Mouse (Mus musculus) liver, embryonic 15.5 days (tissue): ENCODE results near the gene Zfp113. TPM values are rescaled to one million over a fixed set of nuclear protein-coding genes. Genes with fewer than 3 reads are reported as not detected.
"Not testable (repeated sequence)": the region's sequence is repeated elsewhere in the genome, so short reads cannot be mapped to it uniquely, and the experiment has no call there.

Experiments
- ATAC-seq: fragments of 200-750 bp; cut with Nextera tagmentation; 2 replicates; pipeline ENCODE4 v1.8.0; 2017; ENCODE audit warnings: moderate number of reproducible peaks, mild to moderate bottlenecking, moderate library complexity; ENCODE audit not compliant: insufficient read depth
- H3K27ac ChIP-seq: fragments of 300-500 bp; sonication (generic); replicated peaks from 2 replicates; pipeline ENCODE4 v1.5.1; 2015; ENCODE audit warnings: mild to moderate bottlenecking, inconsistent platforms
- H3K27me3 ChIP-seq: fragments of 300-500 bp; sonication (generic); 2 replicates; pipeline ENCODE4 v1.6.1; 2015; ENCODE audit warnings: mild to moderate bottlenecking, inconsistent platforms
- H3K36me3 ChIP-seq: fragments of 300-500 bp; sonication (generic); replicated peaks from 2 replicates; pipeline ENCODE4 v1.6.1; 2015; ENCODE audit warnings: moderate library complexity, mild to moderate bottlenecking, inconsistent platforms
- H3K4me1 ChIP-seq: fragments of 300-500 bp; sonication (generic); replicated peaks from 2 replicates; pipeline ENCODE4 v1.6.1; 2015; ENCODE audit warnings: inconsistent platforms
- H3K4me2 ChIP-seq: fragments of 300-500 bp; sonication (generic); 2 replicates; pipeline ENCODE4 v1.6.1; 2015; ENCODE audit warnings: moderate library complexity, mild to moderate bottlenecking, inconsistent platforms
- H3K4me3 ChIP-seq: fragments of 300-500 bp; sonication (generic); replicated peaks from 2 replicates; pipeline ENCODE4 v1.5.1; 2015; ENCODE audit warnings: mild to moderate bottlenecking, inconsistent platforms
- H3K9ac ChIP-seq: fragments of 300-500 bp; sonication (generic); 2 replicates; pipeline ENCODE4 v1.6.1; 2015; ENCODE audit warnings: moderate library complexity, mild to moderate bottlenecking, inconsistent platforms
- H3K9me3 ChIP-seq: fragments of 300-500 bp; sonication (generic); replicated peaks from 2 replicates; pipeline ENCODE4 v1.6.1; 2016; ENCODE audit warnings: inconsistent platforms
- WGBS: fragments of 180-500 bp; shearing (Covaris S2); methylation state at CpG from one replicate; pipeline ENCODE4 v1.1.7; 2015; ENCODE audit warnings: mixed read lengths; ENCODE audit not compliant: insufficient replicate concordance; 5-methylcytosine and 5-hydroxymethylcytosine counted together
- polyA plus RNA-seq: library from polyadenylated mRNA; unstranded; fragments of >200 nt; fragmentation: Nextera tagmentation; extraction: Ambion mirVana; gene quantifications from 2 replicates; pipeline ENCODE4 v1.2.1, GENCODE M21; 2015

Zfp113 gene
- polyA plus RNA-seq, 1 experiment from 2014 or later = 5.1 TPM

DNA sequence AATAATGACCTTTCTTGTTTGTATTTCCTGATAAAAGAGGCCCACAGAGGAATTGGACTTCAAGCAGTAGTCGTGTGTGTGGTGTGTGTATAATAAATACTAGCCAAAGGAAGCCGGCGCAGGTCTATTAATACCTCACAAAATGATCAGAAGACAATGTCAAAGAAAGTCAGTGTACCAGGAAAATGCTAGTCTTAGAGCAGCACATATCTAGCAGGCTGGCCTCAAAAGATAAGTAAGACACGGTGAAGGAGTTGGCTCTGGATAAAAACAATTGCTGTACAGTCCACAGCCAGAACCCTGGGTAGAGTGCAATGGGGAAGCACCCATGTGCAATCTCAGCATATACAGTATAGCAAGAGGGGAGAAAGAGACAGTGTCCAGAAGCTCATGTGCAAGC lies 18.3 kb downstream of the Zfp113 start:
- WGBS = 14% methylated on average over 4 of the region's 4 CpGs
- H3K4me1 ChIP-seq = peaks cover 18% of the 10 kb centered on the region
- no peak overlapping the region for H3K4me3 ChIP-seq
- H3K9me3 ChIP-seq = no peaks in the 10 kb centered on the region
- peak; percentile 72 for ATAC-seq
- H3K9ac ChIP-seq = no peak overlapping the region
- no peaks in the 10 kb centered on the region for H3K27me3 ChIP-seq
- H3K36me3 ChIP-seq = peaks cover 31% of the 10 kb centered on the region
- H3K27ac ChIP-seq = no peak overlapping the region
- no peak overlapping the region for H3K4me2 ChIP-seq

DNA sequence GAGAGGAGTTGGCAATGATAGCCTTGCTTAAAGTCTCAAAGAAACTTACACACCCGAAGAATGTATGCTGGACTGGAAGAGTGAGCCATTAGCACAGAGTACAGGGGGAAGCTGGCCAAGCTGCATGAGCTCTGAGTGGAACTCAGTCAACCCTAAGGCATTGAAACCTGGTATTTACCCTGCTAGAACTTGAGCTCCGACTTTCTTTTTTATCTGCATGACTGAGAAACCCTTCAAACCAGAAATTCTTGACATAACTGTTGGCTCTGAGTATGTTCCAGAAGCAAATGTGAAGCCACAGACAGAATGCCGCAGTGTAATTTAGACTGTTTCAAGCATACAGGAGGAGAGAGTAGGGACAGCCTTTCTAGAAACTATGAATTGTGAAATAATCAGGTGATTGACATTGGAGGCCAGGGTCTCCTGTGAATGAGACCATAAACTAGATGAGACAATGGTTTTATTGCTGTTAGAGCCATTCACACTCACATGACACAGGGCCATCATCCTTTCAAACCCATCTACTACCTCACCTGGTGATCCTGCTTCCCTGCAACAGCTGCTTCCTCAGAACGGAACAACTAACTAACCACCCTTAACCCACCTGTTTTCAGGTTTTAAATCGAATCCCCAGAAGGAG lies 23.0 kb downstream of the Zfp113 start:
- Histone ChIP-seq H3K27me3 (no peaks in the 10 kb centered on the region), H3K4me1 (peaks cover 10% of the 10 kb centered on the region), H3K4me2 (no peak overlapping the region), H3K9ac (no peak overlapping the region), H3K4me3 (no peak overlapping the region), H3K27ac (no peak overlapping the region), H3K36me3 (peaks cover 68% of the 10 kb centered on the region), H3K9me3 (no peaks in the 10 kb centered on the region)
- ATAC-seq = no peak
- 76% methylated on average over 5 of the region's 5 CpGs for WGBS

DNA sequence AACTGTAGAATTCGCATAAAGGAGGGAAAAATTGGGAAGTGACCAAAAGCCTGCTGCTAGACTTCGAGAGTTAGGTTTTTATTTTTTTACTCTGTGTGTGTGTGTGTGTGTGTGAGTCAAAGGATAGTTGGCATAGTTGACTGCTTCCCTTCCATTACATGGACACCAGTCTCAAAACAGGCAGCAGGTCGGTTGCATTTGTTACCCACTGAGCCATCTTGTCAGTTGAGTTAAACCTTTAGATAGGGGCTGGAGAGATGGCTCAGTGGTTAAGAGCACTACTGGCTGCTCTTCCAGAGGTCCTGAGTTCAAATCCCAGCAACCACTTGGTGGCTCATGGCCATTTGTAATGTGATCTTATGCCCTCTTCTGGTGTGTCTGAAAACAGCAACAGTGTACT lies 37.5 kb downstream of the Zfp113 start:
- Histone ChIP-seq H3K4me2 (peak overlapping the region; percentile 75), H3K4me3 (peak overlapping the region; percentile 85), H3K27ac (peak overlapping the region; percentile 95), H3K36me3 (peaks cover 22% of the 10 kb centered on the region), H3K9ac (peak overlapping the region; percentile 73; the same call in 1 of the 2 replicates), H3K4me1 (peaks cover 35% of the 10 kb centered on the region), H3K9me3 (no peaks in the 10 kb centered on the region), H3K27me3 (no peaks in the 10 kb centered on the region)
- no peak for ATAC-seq
- 49% methylated on average over 3 of the region's 3 CpGs for WGBS

DNA sequence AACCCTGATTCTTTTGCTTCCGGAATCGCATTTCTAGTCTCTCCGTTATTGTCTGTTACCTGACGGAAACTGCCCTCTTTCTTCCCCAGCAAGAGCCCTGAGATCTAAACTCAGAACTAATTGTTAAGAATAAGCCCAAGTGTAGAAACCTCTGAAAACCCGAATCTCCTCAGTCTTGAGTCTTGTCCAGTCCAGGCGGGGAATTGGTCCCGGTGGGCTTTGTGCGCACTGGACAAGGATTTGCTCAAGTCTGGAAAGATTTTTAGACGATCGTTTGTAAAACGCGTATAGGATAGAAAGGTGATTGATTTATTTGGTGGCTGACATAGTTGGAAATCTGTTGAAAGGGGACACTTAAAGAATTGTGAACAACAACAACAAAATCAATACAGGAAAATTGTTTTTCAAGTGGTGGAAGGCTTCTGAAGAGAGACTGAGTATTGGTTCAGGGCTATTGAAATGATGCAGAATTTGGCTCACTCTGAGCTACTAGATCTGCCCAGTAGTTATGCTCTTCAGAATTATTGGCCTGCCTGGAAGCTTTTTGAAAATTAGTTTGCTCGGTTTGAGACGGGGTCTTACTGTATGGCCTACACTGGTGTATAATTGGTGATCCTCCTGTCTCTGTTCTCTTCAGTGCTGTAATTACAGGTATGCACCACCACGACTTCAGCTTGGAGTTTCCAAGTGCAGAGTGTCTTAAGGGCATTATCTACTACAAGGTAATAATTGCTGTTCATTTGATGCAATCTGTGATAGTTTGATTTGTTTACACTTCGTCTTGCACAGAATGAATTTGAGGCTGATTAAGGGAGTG lies 38.1 kb downstream of the Zfp113 start:
- peaks cover 33% of the 10 kb centered on the region for H3K4me1 ChIP-seq
- H3K27me3 ChIP-seq = no peaks in the 10 kb centered on the region
- no peaks in the 10 kb centered on the region for H3K9me3 ChIP-seq
- H3K27ac ChIP-seq = peak overlapping the region; percentile 95
- H3K4me2 ChIP-seq = peak overlapping the region; percentile 75
- peak overlapping the region; percentile 73 for H3K9ac ChIP-seq
- WGBS = 4% methylated on average over 16 of the region's 16 CpGs
- peak overlapping the region; percentile 85 for H3K4me3 ChIP-seq
- peaks cover 19% of the 10 kb centered on the region for H3K36me3 ChIP-seq
- peak; percentile 44 for ATAC-seq

DNA sequence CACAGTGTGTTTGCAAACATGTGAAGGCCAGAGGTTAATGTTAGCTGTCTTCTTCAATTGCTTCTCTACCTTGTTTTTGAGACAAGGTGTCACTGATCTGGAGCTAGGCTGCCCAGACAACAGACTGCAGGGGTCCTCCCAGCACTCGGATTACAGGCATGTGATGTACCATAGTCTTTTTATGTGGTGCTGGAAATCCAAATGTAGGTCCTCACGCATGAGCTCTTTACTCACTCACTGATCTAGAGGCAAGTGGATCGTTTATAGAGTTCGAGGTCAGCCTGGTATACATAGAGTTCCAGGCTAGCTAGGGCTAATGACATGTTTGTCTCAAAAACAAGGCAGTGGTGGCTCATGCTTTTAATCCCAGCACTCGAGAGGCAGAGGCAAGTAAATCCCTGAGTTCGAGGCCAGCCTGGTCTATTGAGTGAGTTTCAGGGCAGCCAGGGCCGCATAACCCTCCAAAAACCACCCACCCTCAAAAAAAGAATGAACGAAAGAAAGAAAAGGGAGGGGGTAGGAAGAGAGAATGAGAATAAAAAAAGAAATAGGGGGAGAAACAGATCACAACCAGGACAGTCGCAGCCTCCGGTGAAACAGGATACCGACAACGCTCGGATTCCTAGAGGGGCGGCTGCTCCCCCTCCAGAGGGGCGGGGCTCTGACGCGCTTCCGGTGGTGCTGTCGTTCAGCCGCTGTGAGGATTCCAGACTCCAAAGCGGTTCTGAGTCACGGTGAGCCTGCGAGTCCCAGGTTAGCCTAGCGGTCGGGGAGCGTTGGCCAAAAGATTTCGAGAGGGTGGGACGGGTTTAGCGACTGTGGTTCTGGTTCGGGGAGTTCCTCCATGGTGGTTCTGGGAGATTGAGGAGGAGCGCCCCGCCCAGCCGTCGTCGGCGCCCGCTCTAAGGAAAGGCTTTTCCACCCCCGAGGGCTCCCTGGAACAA lies 39.0 kb downstream of the Zfp113 start, which contains the start of gene Zscan21:
Zscan21 (plus strand) TSS at position 649 of the 944 bp plus-strand sequence.
- peak within 1 kb of the TSS; percentile 73 for H3K9ac ChIP-seq
- no peaks in the 10 kb centered on the region for H3K27me3 ChIP-seq
- peak; percentile 95 for ATAC-seq
- no peaks in the 10 kb centered on the region for H3K9me3 ChIP-seq
- peak within 1 kb of the TSS; percentile 85 for H3K4me3 ChIP-seq
- peaks cover 14% of the 10 kb centered on the region for H3K36me3 ChIP-seq
- peak within 1 kb of the TSS; percentile 95 for H3K27ac ChIP-seq
- peaks cover 33% of the 10 kb centered on the region for H3K4me1 ChIP-seq
- peak within 1 kb of the TSS; percentile 75 for H3K4me2 ChIP-seq
- 7% methylated on average over 38 of the region's 38 CpGs for WGBS

DNA sequence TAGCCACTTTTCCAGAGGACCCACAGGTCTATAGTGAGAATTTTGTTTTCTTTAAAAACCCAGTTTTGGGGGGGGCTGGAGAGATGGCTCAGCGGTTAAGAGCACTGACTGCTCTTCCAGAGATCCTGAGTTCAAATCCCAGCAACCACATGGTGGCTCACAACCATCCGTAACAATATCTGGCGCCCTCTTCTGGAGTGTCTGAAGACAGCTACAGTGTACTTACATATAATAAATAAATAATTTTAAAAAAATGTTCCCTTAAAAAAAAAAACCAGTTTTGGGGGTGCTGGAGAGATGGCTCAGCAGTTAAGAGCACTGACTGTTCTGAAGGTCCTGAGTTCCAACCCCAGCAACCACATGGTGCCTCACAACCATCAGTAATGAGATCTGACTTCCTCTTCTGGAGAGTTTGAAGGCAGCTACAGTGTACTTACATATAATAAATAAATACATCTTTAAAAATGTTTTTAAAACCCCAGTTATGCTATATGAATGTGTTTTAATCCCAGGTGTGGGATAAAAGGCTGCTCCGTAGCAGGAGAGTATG lies 45.6 kb downstream of the Zfp113 start:
- not testable (repeated sequence) for H3K9me3 ChIP-seq, H3K4me1 ChIP-seq, ATAC-seq, H3K4me2 ChIP-seq, H3K27me3 ChIP-seq, H3K9ac ChIP-seq, H3K4me3 ChIP-seq, H3K36me3 ChIP-seq, H3K27ac ChIP-seq
- WGBS = 55% methylated on average over 4 of the region's 4 CpGs

DNA sequence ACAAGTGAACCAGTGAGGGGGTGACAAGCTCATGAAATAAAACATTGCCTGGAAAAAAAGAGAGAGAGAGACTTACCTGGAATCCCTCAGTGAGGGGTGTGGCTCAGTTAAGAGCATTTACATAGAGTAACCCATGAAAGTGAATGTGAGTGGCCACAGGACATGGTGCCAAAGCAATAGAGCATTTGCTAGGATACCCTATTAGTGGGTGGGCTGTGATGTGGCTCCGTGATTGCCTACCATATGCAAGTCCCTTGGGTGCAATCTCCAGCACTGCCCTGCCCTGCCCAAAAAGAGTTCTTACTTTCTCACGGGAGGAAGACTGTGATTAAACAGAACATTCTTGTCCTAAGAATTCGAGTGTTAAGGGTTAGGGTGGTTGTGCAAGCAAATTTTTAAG lies 48.4 kb downstream of the Zfp113 start:
- Histone ChIP-seq H3K27ac (no peak overlapping the region), H3K36me3 (peaks cover 24% of the 10 kb centered on the region), H3K27me3 (no peaks in the 10 kb centered on the region), H3K9me3 (no peaks in the 10 kb centered on the region), H3K9ac (no peak overlapping the region), H3K4me3 (no peak overlapping the region), H3K4me2 (no peak overlapping the region), H3K4me1 (no peaks in the 10 kb centered on the region)
- WGBS = 55% methylated on average over 3 of the region's 3 CpGs
- no peak for ATAC-seq

DNA sequence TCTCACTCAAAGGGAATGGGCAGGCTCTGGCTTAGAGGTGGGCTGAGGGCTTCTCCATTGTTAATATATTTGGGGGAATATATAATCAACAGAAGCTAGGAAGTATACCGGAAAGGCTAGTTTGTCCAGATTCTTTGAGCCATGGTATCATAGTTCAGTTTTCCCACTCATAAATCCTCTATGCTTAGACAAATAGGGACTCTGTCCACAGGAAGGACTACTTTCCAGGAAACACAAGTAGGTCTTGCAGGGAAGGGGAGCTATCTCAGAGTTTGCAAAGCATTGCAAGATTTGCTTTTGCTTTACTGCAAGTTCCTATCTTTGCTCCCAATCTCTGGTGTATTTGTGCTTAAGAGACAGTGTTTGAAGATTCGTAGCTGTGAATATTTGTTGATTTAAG lies 50.6 kb downstream of the Zfp113 start:
- H3K27me3 ChIP-seq = no peaks in the 10 kb centered on the region
- no peak overlapping the region for H3K4me3 ChIP-seq
- H3K9me3 ChIP-seq = no peaks in the 10 kb centered on the region
- H3K9ac ChIP-seq = no peak overlapping the region
- ATAC-seq = no peak
- WGBS = 77% methylated on average over 2 of the region's 2 CpGs
- no peak overlapping the region for H3K27ac ChIP-seq
- H3K36me3 ChIP-seq = peaks cover 46% of the 10 kb centered on the region
- no peak overlapping the region for H3K4me2 ChIP-seq
- no peaks in the 10 kb centered on the region for H3K4me1 ChIP-seq

DNA sequence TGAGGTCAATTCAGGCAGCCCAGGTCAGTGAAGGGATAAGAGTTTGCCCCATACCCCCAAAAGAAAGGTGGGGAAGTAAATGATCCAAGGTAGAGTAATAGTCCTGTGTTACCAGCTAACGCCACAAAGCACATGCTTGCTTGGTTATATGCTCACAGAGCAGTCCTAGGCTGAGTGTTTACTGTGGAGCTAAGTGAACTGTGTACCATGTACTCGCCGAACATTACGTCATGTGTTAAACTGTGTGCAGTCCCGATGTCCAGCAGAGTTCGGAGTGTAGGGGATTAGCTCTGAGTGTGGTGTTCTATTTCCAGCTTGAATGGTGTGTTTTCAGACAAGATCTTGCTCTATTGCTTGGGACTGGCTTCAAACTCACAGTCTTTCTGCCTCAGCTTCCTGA lies 61.1 kb downstream of the Zfp113 start:
- 78% methylated on average over 6 of the region's 6 CpGs for WGBS
- Histone ChIP-seq H3K9me3 (no peaks in the 10 kb centered on the region), H3K36me3 (peaks cover 69% of the 10 kb centered on the region), H3K9ac (no peak overlapping the region), H3K4me3 (no peak overlapping the region), H3K27me3 (no peaks in the 10 kb centered on the region), H3K4me1 (peaks cover 10% of the 10 kb centered on the region; the same call in 1 of the 2 replicates), H3K4me2 (no peak overlapping the region), H3K27ac (peak overlapping the region; percentile 56)
- ATAC-seq = peak; percentile 84

DNA sequence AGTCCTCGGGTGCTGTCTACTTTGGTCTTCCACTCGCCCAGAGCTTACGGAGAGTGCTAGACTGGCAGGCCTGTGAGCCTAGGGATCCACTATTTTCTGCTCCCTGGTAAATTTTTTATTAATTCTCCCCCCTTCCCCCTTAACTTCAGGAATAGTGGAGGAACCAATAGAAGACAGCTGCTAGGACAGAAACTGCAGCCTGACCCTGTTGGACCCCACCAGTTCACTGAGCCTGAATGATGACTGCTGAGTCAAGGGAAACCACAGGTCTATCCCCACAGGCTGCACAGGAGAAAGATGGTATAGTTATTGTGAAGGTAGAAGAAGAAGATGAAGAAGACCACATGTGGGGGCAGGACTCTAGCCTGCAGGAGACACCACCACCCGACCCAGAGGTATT lies 62.8 kb downstream of the Zfp113 start:
- Histone ChIP-seq H3K36me3 (peaks cover 58% of the 10 kb centered on the region), H3K4me3 (no peak overlapping the region), H3K27ac (no peak overlapping the region), H3K27me3 (no peaks in the 10 kb centered on the region), H3K9me3 (no peaks in the 10 kb centered on the region), H3K9ac (no peak overlapping the region), H3K4me2 (no peak overlapping the region), H3K4me1 (peaks cover 27% of the 10 kb centered on the region)
- no peak for ATAC-seq
- 88% methylated on average over 4 of the region's 4 CpGs for WGBS
